Mouse (Mus musculus) intestine, embryonic 16.5 days (tissue): ENCODE results near the gene Zfp658. TPM values are rescaled to one million over a fixed set of nuclear protein-coding genes. Genes with fewer than 3 reads are reported as not detected.

ENCODE experiments used
- ATAC-seq: fragments of 200-750 bp; cut with Nextera tagmentation; 2 replicates; pipeline ENCODE4 v1.8.0; 2017; ENCODE audit warnings: moderate TSS enrichment, moderate library complexity
- H3K27ac ChIP-seq: fragments of 300-500 bp; sonication (generic); 2 replicates; pipeline ENCODE4 v1.5.1; 2014; ENCODE audit warnings: mild to moderate bottlenecking, low read length
- H3K27me3 ChIP-seq: fragments of 300-500 bp; sonication (generic); replicated peaks from 2 replicates; pipeline ENCODE4 v1.6.1; 2014; ENCODE audit warnings: low read length, control low read depth, mixed read lengths; ENCODE audit not compliant: control insufficient read depth, insufficient read depth
- H3K36me3 ChIP-seq: fragments of 300-500 bp; sonication (generic); 2 replicates; pipeline ENCODE4 v1.6.1; 2014; ENCODE audit warnings: low read length, control low read depth; ENCODE audit not compliant: control insufficient read depth, insufficient read depth
- H3K4me1 ChIP-seq: fragments of 300-500 bp; sonication (generic); 2 replicates; pipeline ENCODE4 v1.6.1; 2014; ENCODE audit warnings: low read length, control low read depth, mixed read lengths; ENCODE audit not compliant: control insufficient read depth, insufficient read depth
- H3K4me2 ChIP-seq: fragments of 300-500 bp; sonication (generic); 2 replicates; pipeline ENCODE4 v1.6.1; 2014; ENCODE audit warnings: low read depth, low read length, control low read depth
- H3K4me3 ChIP-seq: fragments of 300-500 bp; sonication (generic); 2 replicates; pipeline ENCODE4 v1.5.1; 2014; ENCODE audit warnings: mild to moderate bottlenecking, low read length
- H3K9ac ChIP-seq: fragments of 300-500 bp; sonication (generic); 2 replicates; pipeline ENCODE4 v1.6.1; 2014; ENCODE audit warnings: low read depth, low read length
- H3K9me3 ChIP-seq: fragments of 300-500 bp; sonication (generic); 2 replicates; pipeline ENCODE4 v1.6.1; 2016; ENCODE audit warnings: low read length, control low read depth; ENCODE audit not compliant: control insufficient read depth
- WGBS: fragments of 180-500 bp; shearing (Covaris S2); extraction: QIAGEN DNeasy Blood & Tissue Kit; methylation state at CpG from one replicate; pipeline ENCODE4 v1.1.7; 2014; 5-methylcytosine and 5-hydroxymethylcytosine counted together
- polyA plus RNA-seq: library from polyadenylated mRNA; unstranded; fragments of >200 nt; fragmentation: Nextera tagmentation; extraction: Ambion mirVana; gene quantifications from 2 replicates; pipeline ENCODE4 v1.2.1, GENCODE M21; 2015

Zfp658 gene
- polyA plus RNA-seq, 1 experiment from 2014 or later: 2.4 TPM

GRCm38 (mm10) chr7:43563300-43563699, 1.2 kb downstream of the Zfp658 start:
- H3K27ac ChIP-seq: no peak overlapping the region; the same call in 1 of the 2 replicates
- no peak for ATAC-seq
- peak overlapping the region; percentile 66 for H3K4me3 ChIP-seq
- H3K4me1 ChIP-seq: peaks cover 13% of the 10 kb centered on the region
- peak overlapping the region; percentile 71 for H3K4me2 ChIP-seq
- H3K9me3 ChIP-seq: no peaks in the 10 kb centered on the region
- H3K36me3 ChIP-seq: no peaks in the 10 kb centered on the region
- WGBS: 54% methylated on average over 6 of the region's 6 CpGs
- H3K9ac ChIP-seq: peak overlapping the region; percentile 81; the same call in 1 of the 2 replicates
- no peaks in the 10 kb centered on the region for H3K27me3 ChIP-seq

GRCm38 (mm10) chr7:43571216-43571615, 9.2 kb downstream of the Zfp658 start:
- 98% methylated on average over 2 of the region's 2 CpGs for WGBS
- no peak overlapping the region for H3K4me3 ChIP-seq
- no peaks in the 10 kb centered on the region for H3K27me3 ChIP-seq
- peaks cover 14% of the 10 kb centered on the region for H3K36me3 ChIP-seq
- no peaks in the 10 kb centered on the region for H3K4me1 ChIP-seq
- no peak for ATAC-seq
- no peaks in the 10 kb centered on the region for H3K9me3 ChIP-seq
- H3K27ac ChIP-seq: no peak overlapping the region
- H3K4me2 ChIP-seq: no peak overlapping the region
- no peak overlapping the region for H3K9ac ChIP-seq

DNA sequence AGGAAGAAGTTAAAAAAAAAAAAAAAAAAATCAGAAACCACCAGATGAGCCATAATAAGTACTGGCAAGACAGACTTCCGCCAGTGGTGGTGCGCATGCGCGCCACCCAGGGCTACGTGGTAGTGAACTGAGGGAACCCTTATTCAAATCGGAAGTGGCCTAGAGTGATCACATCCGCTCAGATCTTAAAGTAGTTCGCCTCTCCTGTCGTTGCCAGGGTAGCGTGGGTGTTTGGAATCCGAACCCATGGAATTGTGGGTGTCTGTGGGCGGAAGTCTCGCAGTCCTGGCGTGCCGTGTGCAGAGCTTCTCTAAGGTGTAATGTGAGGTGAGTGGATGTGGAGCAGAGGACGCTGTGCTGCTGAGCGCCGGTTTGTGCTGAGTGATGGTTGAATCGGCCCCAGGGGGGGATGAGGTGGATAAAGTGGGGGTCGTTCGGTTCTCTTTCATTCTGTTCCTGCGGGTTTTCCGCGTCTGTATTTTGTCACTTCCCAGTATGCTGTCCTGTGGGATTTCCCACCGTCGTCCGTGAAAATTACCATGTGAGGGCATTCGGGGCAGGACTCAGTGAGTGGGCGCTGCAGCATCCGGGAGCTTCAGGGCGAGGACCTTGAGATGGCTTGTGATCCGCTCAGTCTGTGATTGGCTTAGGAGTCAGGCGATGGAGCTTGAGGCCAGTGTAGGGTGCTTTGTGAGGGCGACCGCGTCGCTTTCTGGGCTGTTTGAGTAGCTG, 17.6 kb downstream of the Zfp658 start, which contains the start of gene Zfp719:
Gene Zfp719, plus strand, starts transcription at position 171 of the 732 bp plus-strand sequence.
- Histone ChIP-seq H3K27ac (peak within 1 kb of the TSS; percentile 89), H3K4me2 (peak within 1 kb of the TSS; percentile 85), H3K9me3 (no peaks in the 10 kb centered on the region), H3K9ac (peak within 1 kb of the TSS; percentile 80), H3K4me3 (peak within 1 kb of the TSS; percentile 77), H3K36me3 (peaks cover 10% of the 10 kb centered on the region), H3K27me3 (no peaks in the 10 kb centered on the region), H3K4me1 (peaks cover 13% of the 10 kb centered on the region)
- ATAC-seq: peak; percentile 99
- WGBS: under 1% methylated on average over 37 of the region's 37 CpGs

DNA sequence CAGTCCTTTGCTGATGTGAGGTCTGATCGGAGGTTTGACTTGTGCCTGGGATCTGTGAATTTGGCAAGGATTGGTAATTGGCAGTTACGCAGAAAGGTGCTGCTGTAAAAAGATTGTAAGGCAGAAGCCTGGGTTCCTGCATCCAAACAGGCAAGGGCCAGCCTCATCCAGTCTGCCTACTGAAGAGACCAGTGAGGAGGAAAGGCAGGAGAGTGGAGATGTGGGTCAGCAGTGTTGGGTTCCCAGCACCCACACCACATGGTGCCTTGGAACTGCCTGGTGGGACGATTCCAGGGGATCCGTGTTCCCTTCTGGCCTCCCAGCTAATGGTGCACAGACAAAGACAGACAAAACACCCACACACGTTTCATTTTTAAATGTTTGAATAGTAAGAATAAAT, 18.5 kb downstream of the Zfp658 start:
- peak overlapping the region; percentile 80 for H3K9ac ChIP-seq
- no peaks in the 10 kb centered on the region for H3K27me3 ChIP-seq
- H3K9me3 ChIP-seq: no peaks in the 10 kb centered on the region
- peak overlapping the region; percentile 85 for H3K4me2 ChIP-seq
- H3K4me1 ChIP-seq: peaks cover 13% of the 10 kb centered on the region
- WGBS: 64% methylated on average over 5 of the region's 5 CpGs
- peak overlapping the region; percentile 89 for H3K27ac ChIP-seq
- peaks cover 11% of the 10 kb centered on the region for H3K36me3 ChIP-seq
- no peak for ATAC-seq
- peak overlapping the region; percentile 77 for H3K4me3 ChIP-seq

DNA sequence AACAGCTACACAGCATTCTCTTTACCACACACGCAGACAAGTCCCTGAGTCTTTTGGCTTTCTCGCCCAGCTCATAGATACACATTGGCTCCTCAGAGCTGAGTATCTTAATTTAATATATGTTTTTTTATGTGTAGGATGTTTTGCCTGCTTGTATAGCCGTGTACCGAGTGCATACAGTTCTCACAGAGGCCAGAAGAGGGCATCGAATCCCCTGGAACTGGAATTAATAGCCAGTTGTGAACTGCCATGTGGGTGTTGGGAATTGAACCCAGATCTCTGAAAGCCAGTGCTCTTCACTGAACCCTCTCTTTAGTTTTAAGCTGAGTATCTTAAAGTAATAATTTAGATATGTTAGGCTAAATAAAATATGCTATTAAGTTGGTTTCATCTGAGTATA, 22.7 kb downstream of the Zfp658 start:
- Histone ChIP-seq H3K9me3 (no peaks in the 10 kb centered on the region), H3K4me2 (no peak overlapping the region), H3K27me3 (no peaks in the 10 kb centered on the region), H3K4me1 (peaks cover 13% of the 10 kb centered on the region), H3K9ac (no peak overlapping the region), H3K4me3 (no peak overlapping the region), H3K27ac (no peak overlapping the region), H3K36me3 (peaks cover 30% of the 10 kb centered on the region)
- ATAC-seq: no peak
- WGBS: 88% methylated on average over 5 of the region's 5 CpGs

- 21% methylated on average over 5 of the region's 5 CpGs for WGBS
- Histone ChIP-seq H3K9me3 (no peaks in the 10 kb centered on the region), H3K9ac (no peak overlapping the region)
These were observed 39.8 kb downstream of the Zfp658 start for GRCm38 (mm10) chr7:43601884-43602283.

DNA sequence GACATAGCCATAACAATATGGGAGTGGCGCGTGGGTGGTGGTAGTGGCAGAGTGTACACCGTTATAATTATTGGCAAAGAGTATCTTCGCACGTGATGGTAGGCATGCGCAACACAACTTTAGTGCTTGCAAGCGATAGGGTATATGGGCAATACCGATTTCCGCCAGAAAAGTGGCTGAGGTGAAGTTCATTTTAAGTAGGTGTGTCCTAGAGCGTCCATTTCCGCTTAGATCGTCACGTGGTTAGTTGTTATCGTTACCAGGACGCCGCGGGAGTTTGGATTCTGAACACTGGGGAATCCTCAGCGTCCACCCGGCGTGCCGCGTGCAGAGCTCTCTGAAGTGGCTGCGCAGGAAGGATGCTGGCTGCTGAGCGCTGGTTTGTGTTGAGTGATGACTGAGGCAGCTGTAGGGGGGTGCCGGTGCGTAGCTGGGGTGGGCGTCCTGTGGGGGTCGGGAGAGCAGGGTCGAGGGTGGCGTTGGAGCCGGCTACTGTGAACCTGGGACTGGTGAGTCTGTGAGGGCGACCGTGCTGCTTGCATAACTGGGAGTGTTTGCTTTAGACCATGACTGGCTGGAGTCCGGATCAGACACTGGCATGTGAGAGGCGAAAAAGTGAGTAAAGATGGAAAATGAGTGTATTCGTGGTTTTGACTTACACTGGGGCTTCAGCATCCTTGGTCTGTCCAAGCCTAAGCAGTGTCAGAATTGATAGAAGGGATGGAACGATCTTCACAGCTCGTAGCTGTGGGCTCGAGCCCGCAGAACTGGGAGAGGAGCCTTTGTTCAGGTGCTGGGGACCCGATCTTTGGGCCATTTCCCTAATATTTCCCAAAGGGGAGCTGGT, 45.1 kb downstream of the Zfp658 start, which contains the start of gene Zfp819:
Gene Zfp819, plus strand, starts transcription at position 274 of the 847 bp plus-strand sequence.
- H3K4me1 ChIP-seq: peaks cover 3% of the 10 kb centered on the region
- WGBS: 14% methylated on average over 41 of the region's 41 CpGs
- H3K9me3 ChIP-seq: no peaks in the 10 kb centered on the region
- peak within 1 kb of the TSS; percentile 75 for H3K4me2 ChIP-seq
- ATAC-seq: peak; percentile 91
- no peaks in the 10 kb centered on the region for H3K27me3 ChIP-seq
- 0 out of 2 replicates have a peak within 1 kb of the TSS, but pooled peaks have one; percentile 21 for H3K9ac ChIP-seq
- no peaks in the 10 kb centered on the region for H3K36me3 ChIP-seq
- H3K27ac ChIP-seq: no peak within 1 kb of the TSS
- peak within 1 kb of the TSS; percentile 36 for H3K4me3 ChIP-seq

More at GRCm38 (mm10) chr7:43601884-43602283, 39.8 kb downstream of the Zfp658 start:
- Histone ChIP-seq H3K27ac (no peak overlapping the region), H3K4me3 (no peak overlapping the region), H3K4me1 (no peaks in the 10 kb centered on the region; the same call in 1 of the 2 replicates), H3K36me3 (no peaks in the 10 kb centered on the region), H3K27me3 (no peaks in the 10 kb centered on the region), H3K4me2 (no peak overlapping the region)
- ATAC-seq: no peak

- H3K27ac ChIP-seq: no peak overlapping the region
- H3K4me1 ChIP-seq: peaks cover 3% of the 10 kb centered on the region
- H3K36me3 ChIP-seq: no peaks in the 10 kb centered on the region
- H3K4me3 ChIP-seq: no peak overlapping the region
- no peaks in the 10 kb centered on the region for H3K27me3 ChIP-seq
- no peaks in the 10 kb centered on the region for H3K9me3 ChIP-seq
- no peak overlapping the region for H3K9ac ChIP-seq
- ATAC-seq: no peak
- 40% methylated on average over 5 of the region's 5 CpGs for WGBS
- no peak overlapping the region for H3K4me2 ChIP-seq
These were observed 45.8 kb downstream of the Zfp658 start for GRCm38 (mm10) chr7:43607743-43608287.

GRCm38 (mm10) chr7:43608316-43608824, 46.3 kb downstream of the Zfp658 start:
- no peak overlapping the region for H3K4me2 ChIP-seq
- no peaks in the 10 kb centered on the region for H3K27me3 ChIP-seq
- ATAC-seq: no peak
- H3K4me3 ChIP-seq: no peak overlapping the region
- no peaks in the 10 kb centered on the region for H3K9me3 ChIP-seq
- no peaks in the 10 kb centered on the region for H3K36me3 ChIP-seq
- H3K27ac ChIP-seq: no peak overlapping the region
- H3K9ac ChIP-seq: no peak overlapping the region
- H3K4me1 ChIP-seq: peaks cover 3% of the 10 kb centered on the region
- WGBS: 71% methylated on average over 7 of the region's 7 CpGs
